Mouse (Mus musculus) erythroblast, embryonic 14.5 days (primary cell): ENCODE results near the gene Flt3.

Experiments
- GATA1 ChIP-seq: IDR thresholded peaks from 2 replicates; pipeline ENCODE4 v1.6.1; 2012; ENCODE audit warnings: low read length, inconsistent platforms, mixed read lengths
- TAL1 ChIP-seq: IDR thresholded peaks from 3 replicates; pipeline ENCODE4 v1.6.1; 2012; ENCODE audit warnings: low read length, inconsistent platforms, mixed read lengths

- no peak for TF ChIP-seq GATA1
- no peak for TF ChIP-seq TAL1
These were observed 108.4 kb downstream of the Flt3 start for GRCm38 (mm10) chr5:147291764-147292505.
